Mouse (Mus musculus): Measurements from ENCODE around the gene St6galnac3.

Gene St6galnac3

DNA sequence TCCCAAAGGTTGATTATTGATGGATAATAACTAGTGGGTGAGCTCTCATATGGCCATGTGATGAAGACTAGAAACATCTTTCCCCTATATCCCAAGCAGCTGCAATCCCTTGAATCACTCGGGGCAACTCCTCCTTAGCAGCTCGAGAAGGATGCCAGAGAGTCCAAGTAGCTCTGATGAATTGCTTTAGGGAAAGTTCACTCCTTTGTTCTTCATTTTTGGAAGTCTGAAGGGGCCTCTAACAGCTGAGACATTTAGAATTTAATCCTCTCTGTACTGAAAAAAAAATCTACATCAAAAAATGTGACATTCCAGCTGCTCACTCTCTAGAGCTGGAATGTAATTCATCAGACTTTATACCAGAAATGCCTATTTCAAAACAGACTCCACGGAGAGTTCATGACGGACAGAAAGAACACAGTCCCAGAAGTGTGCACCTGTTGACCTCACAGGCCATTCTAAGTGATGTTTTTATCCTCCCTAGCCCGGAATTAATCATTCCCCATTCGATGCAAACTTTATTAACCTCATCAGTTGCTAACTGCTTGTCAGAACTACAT, 211.4 kb downstream of the St6galnac3 start:
- DNase-seq (ENCODE audit: low spot score) = no peak

- DNase-seq (ENCODE audit: low spot score) = no peak
Observed at GRCm38 (mm10) chr3:153512545-153512944, 212.4 kb downstream of the St6galnac3 start.

DNA sequence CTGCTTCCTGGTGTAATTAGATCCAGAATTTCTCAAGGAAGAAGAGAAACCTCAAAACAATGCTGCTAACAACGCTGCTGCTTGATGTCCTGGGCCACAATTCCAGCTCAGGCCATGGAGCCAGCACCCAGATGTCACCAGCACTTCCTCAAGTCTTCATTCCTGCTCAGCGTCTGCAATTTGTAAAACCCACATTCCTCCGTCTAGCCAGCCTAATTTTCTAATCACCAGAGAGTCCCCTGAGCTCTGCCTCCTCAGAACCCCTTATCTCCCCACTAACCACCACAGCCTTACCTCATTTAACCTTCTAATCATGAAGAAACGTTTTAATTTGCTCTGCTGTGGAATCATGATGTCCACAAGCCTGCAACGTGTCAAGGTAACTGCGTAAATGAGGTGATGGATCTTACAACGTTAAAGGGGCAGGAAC, 213.8 kb downstream of the St6galnac3 start:
- no peak for DNase-seq (ENCODE audit: low spot score)

DNA sequence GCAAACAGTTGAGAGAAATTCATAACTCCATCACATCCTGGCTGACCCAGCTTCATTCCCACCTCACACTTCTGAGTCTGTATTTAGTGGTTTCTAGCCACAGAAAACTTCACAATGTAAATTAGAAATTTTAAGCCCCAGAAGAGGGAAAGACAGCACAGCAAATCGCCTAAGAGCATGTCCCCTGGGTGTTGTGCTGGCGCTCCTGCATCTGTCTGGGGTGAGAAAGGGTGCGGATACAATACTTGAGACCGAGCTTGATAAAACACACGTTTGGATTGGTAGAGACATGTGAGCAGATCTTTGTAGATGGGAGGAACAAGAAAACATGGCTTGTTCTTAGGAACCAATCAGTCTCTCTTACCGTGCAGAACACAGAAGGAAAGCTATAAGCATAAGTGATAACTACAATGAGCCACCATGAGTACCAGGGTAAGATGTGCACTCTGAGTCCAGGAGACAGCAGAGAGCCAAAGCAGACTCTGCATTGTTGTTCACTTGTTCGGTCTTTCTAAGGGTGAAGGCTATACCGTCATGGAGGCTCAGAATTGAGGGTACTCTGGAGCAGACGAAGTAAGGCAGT, 214.8 kb downstream of the St6galnac3 start:
- DNase-seq (ENCODE audit: low spot score) = no peak

GRCm38 (mm10) chr3:153509643-153510042, 215.3 kb downstream of the St6galnac3 start:
- no peak for DNase-seq (ENCODE audit: low spot score)

GRCm38 (mm10) chr3:153509029-153509428, 215.9 kb downstream of the St6galnac3 start:
- no peak for DNase-seq (ENCODE audit: low spot score)

DNA sequence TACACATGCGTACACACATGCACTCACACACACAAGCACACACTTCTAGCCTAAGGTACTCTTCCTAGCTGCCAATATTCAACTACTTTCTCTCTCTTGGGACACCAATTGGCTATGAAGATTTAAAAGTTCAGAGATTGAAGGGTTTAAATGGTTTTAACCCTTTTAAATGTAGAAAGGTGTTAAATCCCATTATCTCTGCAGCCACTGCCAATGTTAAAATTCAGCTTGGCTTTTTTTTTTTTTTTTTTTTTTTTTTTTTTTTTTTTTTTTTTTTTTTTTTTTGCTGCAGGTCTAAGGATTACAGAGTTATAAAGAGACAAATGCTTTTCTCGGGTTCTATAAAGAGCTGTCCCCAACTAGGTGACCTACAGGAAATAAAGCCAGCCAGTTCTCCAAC, 216.4 kb downstream of the St6galnac3 start:
- no peak for DNase-seq (ENCODE audit: low spot score)

DNA sequence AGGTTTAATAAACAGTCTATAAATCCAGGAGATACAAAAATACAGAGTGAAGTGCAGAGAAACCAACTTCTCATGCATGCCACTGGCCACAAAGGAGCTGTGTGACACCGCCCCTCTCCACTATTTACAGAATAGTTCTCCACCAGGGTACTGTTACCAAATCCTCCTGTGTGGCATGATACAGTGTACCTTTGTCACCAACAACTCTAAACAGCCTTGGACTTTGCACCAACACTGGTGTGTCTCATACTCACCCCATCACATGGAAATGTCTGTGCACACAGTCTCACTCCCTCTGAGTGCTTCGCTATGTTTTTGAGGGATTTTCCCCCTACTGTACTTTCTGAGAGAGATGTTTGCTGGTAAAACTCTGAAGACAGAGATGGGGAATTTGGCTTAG, 217.4 kb downstream of the St6galnac3 start:
- DNase-seq (ENCODE audit: low spot score) = no peak

- DNase-seq (ENCODE audit: low spot score) = no peak
Observed at GRCm38 (mm10) chr3:153502488-153502887, 222.5 kb downstream of the St6galnac3 start.

DNA sequence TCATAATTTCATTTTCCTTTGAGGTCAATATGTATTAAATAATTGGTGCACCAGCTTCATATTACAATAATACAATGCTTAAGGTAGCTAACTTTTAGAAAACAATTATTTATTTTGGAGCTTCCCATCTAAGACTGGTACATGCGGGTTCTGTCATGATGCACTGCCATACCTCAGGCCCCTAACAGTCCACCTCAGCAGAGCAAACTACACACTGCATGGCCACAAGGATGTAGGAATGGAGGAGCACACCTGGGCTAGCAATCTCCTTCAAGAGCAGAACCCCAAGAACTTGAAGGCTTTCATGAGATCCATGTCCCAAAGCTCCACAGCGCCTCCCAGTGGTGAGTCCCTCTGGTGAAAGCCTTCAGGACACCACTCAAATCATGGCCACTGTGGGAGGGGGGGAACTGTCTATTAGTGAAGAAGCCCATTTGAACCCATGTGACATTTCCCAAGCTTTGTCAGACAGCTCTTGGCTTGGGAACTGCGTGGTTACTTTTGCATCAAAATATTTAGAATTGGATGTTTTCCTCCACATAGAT, 223.6 kb downstream of the St6galnac3 start:
- no peak for DNase-seq (ENCODE audit: low spot score)

DNA sequence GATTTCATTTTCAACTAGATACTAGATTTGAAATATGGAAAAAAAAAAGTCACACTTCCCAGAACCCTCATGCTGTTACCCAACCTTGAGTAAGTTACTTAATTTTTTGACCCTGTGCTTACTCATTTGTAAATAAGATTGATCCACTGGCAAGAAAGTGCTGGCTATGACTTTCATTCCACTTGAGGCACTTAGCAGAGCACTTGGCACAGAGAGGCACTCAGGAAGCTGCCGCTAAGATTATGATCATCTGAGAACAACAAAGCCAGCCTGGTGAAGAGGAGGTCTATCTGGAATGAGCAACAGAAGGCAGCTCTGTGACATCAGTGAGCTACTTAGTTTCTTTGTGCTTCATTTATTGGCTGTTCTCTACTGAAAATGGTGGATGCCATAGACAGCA, 232.0 kb downstream of the St6galnac3 start:
- DNase-seq (ENCODE audit: low spot score) = no peak

- no peak for DNase-seq (ENCODE audit: low spot score)
Observed at GRCm38 (mm10) chr3:153489718-153490117, 235.3 kb downstream of the St6galnac3 start.

DNA sequence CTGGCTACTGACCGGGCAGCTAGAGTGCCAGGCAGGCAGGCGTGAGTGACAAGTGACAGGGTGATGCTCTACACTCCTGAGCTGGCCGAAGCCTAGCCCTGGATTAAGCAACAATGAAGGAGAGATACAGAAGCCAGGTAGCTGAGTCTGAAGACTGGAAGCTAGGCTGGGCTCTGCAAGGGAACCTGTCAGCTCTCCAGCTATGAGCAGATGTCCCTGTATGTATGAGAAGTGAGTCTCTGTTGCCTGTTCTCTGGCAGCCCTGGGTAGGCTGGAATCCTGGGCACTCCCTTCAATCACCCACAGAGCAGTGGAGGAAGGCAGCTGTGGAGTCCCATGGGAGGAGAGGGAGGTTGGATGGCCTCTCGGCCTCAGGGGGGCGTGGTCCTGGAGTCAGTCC, 236.0 kb downstream of the St6galnac3 start:
- DNase-seq (ENCODE audit: low spot score) = no peak

DNA sequence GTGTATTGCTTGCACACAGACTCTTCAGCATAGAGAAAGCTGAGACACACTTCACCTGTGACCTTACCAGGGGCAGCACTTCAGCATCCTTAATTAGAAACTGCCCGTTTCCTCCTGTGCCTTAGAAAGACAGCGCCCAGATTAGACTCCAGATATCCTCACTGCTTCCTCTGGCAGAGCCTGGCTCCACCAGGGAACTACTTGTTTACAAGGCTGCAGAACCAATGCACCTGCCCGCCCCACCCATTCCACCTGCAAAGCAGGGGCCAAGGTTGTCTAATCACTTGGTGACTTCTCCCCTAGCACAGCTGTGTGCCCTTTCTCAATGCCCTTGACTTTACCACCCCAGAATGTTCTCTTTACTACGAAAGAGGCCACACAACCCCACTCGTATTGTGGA, 239.8 kb downstream of the St6galnac3 start:
- DNase-seq (ENCODE audit: low spot score) = no peak

DNA sequence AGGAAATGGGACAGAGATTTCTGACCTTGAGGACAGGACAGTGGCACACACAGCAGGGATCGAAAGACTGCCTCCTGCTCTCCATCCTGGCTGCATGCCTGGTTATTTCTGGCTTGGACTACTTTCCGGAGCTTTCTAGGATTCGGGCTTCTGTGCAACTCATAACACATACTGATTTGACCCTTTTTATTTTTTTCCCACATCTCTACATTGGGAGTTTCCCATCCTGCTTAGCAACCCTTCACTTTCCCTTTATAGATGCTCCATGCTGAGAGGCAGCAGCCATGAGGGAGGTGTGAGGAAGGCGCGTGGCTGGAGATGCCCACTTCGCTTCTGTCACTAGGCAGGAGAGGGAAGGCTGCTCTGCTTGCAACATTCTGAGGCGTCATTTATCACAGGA, 240.3 kb downstream of the St6galnac3 start:
- no peak for DNase-seq (ENCODE audit: low spot score)

- DNase-seq (ENCODE audit: low spot score) = no peak
Observed at GRCm38 (mm10) chr3:153483691-153484090, 241.3 kb downstream of the St6galnac3 start.

- no peak for DNase-seq (ENCODE audit: low spot score)
Observed at GRCm38 (mm10) chr3:153482098-153482497, 242.9 kb downstream of the St6galnac3 start.

DNA sequence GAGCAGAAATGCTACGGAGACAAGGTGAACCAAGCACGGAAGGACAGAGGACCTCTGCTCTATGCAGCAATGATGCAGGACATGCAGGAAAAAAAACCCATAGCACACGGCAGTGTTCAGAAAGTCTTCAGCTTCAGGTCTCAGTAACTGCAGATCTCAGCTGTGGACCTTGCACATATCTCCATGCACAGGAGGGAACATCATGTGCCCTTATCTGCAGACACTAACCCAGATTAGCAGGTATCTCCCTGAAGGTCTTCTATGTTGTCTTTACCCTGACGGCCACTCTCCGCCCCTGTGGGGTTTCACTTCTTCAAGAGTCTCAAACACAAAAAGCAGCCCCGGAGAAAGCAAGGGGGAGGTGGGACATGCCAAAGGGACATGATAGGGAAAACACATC, 244.0 kb downstream of the St6galnac3 start:
- no peak for DNase-seq (ENCODE audit: low spot score)

DNA sequence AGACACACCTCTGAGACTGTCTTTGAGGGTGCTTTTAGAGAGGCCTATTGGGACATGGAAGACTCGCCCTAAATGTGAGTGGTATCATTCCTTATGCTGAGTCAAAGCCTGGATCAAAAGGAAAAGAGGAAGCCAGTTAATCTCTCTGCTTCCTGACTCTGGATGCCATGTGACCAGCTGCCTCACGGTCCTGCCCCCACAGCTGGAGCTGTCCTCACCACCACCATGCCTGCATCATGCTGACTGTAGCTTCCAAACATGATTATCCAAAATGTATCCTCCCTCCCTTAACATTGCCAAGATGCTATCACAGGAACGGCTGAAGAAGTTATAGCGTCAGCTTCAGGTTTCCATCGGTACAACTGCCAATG, 244.4 kb downstream of the St6galnac3 start:
- no peak for DNase-seq (ENCODE audit: low spot score)

- DNase-seq (ENCODE audit: low spot score) = no peak
Observed at GRCm38 (mm10) chr3:153480005-153480635, 244.9 kb downstream of the St6galnac3 start.

DNA sequence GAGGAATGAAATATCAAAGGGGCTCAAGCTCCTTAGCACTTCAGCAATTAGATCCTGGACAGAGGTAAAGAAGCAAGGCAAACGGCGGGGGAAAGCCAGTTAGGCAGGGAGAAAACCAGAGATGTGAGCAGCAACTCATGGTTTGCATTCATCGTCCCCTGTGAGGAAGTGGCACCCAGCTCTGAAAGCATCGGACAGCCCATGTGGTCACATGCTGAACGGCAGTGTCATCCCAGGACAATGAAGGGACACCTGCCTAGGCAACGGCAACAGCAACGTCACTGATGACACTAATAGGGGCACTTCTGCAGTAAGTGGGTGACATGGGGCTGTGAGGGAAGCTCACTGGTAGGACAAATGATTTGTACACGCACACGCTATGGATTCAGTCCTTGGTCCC, 249.1 kb downstream of the St6galnac3 start:
- no peak for DNase-seq (ENCODE audit: low spot score)

GRCm38 (mm10) chr3:153475461-153475860, 249.5 kb downstream of the St6galnac3 start:
- DNase-seq (ENCODE audit: low spot score) = no peak

All from ovary, adult 18-20 months (tissue).